Mouse (Mus musculus) myocyte (in vitro differentiated cells): ENCODE measurements around the gene Grik4. TPM values are rescaled to one million over a fixed set of nuclear protein-coding genes. Genes with fewer than 3 reads are reported as not detected.

Experiments
- H3K27me3 ChIP-seq: one replicate; pipeline ENCODE4 v1.6.1; 2011; ENCODE audit not compliant: control insufficient read depth, insufficient read depth, insufficient read length
- H3K36me3 ChIP-seq: one replicate; pipeline ENCODE4 v1.6.1; 2011; ENCODE audit not compliant: control insufficient read depth, insufficient read depth
- H3K4me2 ChIP-seq: one replicate; pipeline ENCODE4 v1.6.1; 2011; ENCODE audit warnings: low read depth, control low read depth
- H3K4me3 ChIP-seq: one replicate; pipeline ENCODE4 v1.5.1; 2011; ENCODE audit warnings: mild to moderate bottlenecking, control low read depth, moderate library complexity
- H3K79me2 ChIP-seq: one replicate; pipeline ENCODE4 v1.6.1; 2011; ENCODE audit not compliant: control insufficient read depth, insufficient read depth
- H3ac ChIP-seq: one replicate; pipeline ENCODE4 v1.6.1; 2011; ENCODE audit not compliant: control insufficient read depth, insufficient read length
- CEBPB ChIP-seq: IDR thresholded peaks from 2 replicates; pipeline ENCODE4 v1.6.1; 2011; ENCODE audit warnings: mild to moderate bottlenecking, moderate library complexity; ENCODE audit not compliant: poor library complexity, insufficient read depth, severe bottlenecking
- E2F4 ChIP-seq: IDR thresholded peaks from one replicate; pipeline ENCODE4 v1.6.1; 2011; ENCODE audit warnings: mild to moderate bottlenecking, control low read depth, moderate library complexity; ENCODE audit not compliant: insufficient read depth
- MAX ChIP-seq: IDR thresholded peaks from one replicate; pipeline ENCODE4 v1.6.1; 2011; ENCODE audit warnings: low read depth, mild to moderate bottlenecking, control low read depth
- MYOD1 ChIP-seq, 3 experiments: IDR thresholded peaks; one replicate each; pipeline ENCODE4 v1.6.1; 2011; ENCODE audit warnings: control low read depth in 2 of 3, low read depth in 2 of 3, mild to moderate bottlenecking in 2 of 3, moderate library complexity in 1 of 3; ENCODE audit not compliant: insufficient read length in 2 of 3, control insufficient read depth in 1 of 3
- MYOG ChIP-seq, 3 experiments: IDR thresholded peaks; one replicate each; pipeline ENCODE4 v1.6.1; 2011; ENCODE audit warnings: control low read depth in 2 of 3, low read depth in 2 of 3, mild to moderate bottlenecking in 2 of 3; ENCODE audit not compliant: insufficient read length in 2 of 3, control insufficient read depth in 1 of 3, insufficient read depth in 1 of 3
- POLR2A ChIP-seq: IDR thresholded peaks from one replicate; pipeline ENCODE4 v1.6.1; 2011; ENCODE audit warnings: low read depth, mild to moderate bottlenecking, control low read depth, moderate library complexity; ENCODE audit not compliant: insufficient read length
- POLR2AphosphoS2 ChIP-seq: IDR thresholded peaks from one replicate; pipeline ENCODE4 v1.6.1; 2011; ENCODE audit warnings: low read depth, control low read depth; ENCODE audit not compliant: insufficient read length
- REST ChIP-seq: IDR thresholded peaks from one replicate; pipeline ENCODE4 v1.6.1; 2011; ENCODE audit warnings: mild to moderate bottlenecking, control low read depth, moderate library complexity; ENCODE audit not compliant: insufficient read depth, insufficient read length
- SRF ChIP-seq: IDR thresholded peaks from one replicate; pipeline ENCODE4 v1.6.1; 2011; ENCODE audit warnings: low read depth; ENCODE audit not compliant: control insufficient read depth, insufficient read length
- TCF12 ChIP-seq: IDR thresholded peaks from one replicate; pipeline ENCODE4 v1.6.1; 2011; ENCODE audit warnings: mild to moderate bottlenecking, control low read depth; ENCODE audit not compliant: poor library complexity, insufficient read depth, severe bottlenecking
- TCF3 ChIP-seq: IDR thresholded peaks from one replicate; pipeline ENCODE4 v1.6.1; 2011; ENCODE audit warnings: low read depth, control low read depth; ENCODE audit not compliant: insufficient read length
- USF1 ChIP-seq: IDR thresholded peaks from one replicate; pipeline ENCODE4 v1.6.1; 2011; ENCODE audit warnings: low read depth, mild to moderate bottlenecking, control low read depth, moderate library complexity
- polyA plus RNA-seq: library from polyadenylated mRNA; unstranded; fragments of >200 nt; fragmentation: generic; extraction: Trizol; gene quantifications from one replicate; pipeline ENCODE4 v1.2.1, GENCODE M21; 2012; ENCODE audit warnings: missing spikeins

Grik4 gene
- polyA plus RNA-seq, 1 experiment = not detected

GRCm38 (mm10) chr9:42468360-42468759 lies 475.9 kb downstream of the Grik4 start:
- peaks cover 27% of the 10 kb centered on the region for H3K79me2 ChIP-seq
- H3K27me3 ChIP-seq = no peaks in the 10 kb centered on the region
- H3K36me3 ChIP-seq = peaks cover 6% of the 10 kb centered on the region
- no peak overlapping the region for H3ac ChIP-seq
- no peak overlapping the region for H3K4me3 ChIP-seq
- H3K4me2 ChIP-seq = no peak overlapping the region
- TF ChIP-seq REST = no peak
- no peak for TF ChIP-seq POLR2A
- no peak for TF ChIP-seq E2F4
- no peak for TF ChIP-seq MAX
- no peak for TF ChIP-seq MYOG (IDR thresholded peaks at IDR 0.05; ENCODE audit: control insufficient read depth in 1 of 3, insufficient read depth in 1 of 3, insufficient read length in 2 of 3, low read depth in 2 of 3)
- no peak for TF ChIP-seq MYOD1 (IDR thresholded peaks at IDR 0.05; ENCODE audit: control insufficient read depth in 1 of 3, insufficient read length in 2 of 3, low read depth in 2 of 3)
- no peak for TF ChIP-seq SRF
- no peak for TF ChIP-seq POLR2AphosphoS2
- no peak for TF ChIP-seq TCF12
- no peak for TF ChIP-seq USF1
- no peak for TF ChIP-seq CEBPB
- TF ChIP-seq TCF3 = no peak

Other genes starting within 250 kb of the Grik4 start
- gene Arhgef12, start 162.7 kb upstream of the Grik4 start, polyA plus RNA-seq = 12.9 TPM
- gene Tmem136, start 172.1 kb upstream of the Grik4 start, polyA plus RNA-seq = 0.07 TPM